Mouse (Mus musculus) bone marrow macrophage, adult 2 months (primary cell): ENCODE data around the gene Lyrm1. TPM values are rescaled to one million over a fixed set of nuclear protein-coding genes. Genes with fewer than 3 reads are reported as not detected.

Experiments used
- H3K27ac ChIP-seq: 2 replicates; pipeline ENCODE4 v1.5.1; 2012; ENCODE audit warnings: low read depth, low read length; ENCODE audit not compliant: insufficient read depth
- H3K4me1 ChIP-seq: 2 replicates; pipeline ENCODE4 v1.6.1; 2012; ENCODE audit warnings: low read length; ENCODE audit not compliant: control insufficient read depth, insufficient read depth
- H3K4me3 ChIP-seq: 2 replicates; pipeline ENCODE4 v1.5.1; 2012; ENCODE audit warnings: mild to moderate bottlenecking, low read length, moderate library complexity; ENCODE audit not compliant: insufficient read depth
- CTCF ChIP-seq: IDR thresholded peaks from 2 replicates; pipeline ENCODE4 v1.5.1; 2012; ENCODE audit warnings: low read depth, mild to moderate bottlenecking, low read length, moderate library complexity
- POLR2A ChIP-seq: IDR thresholded peaks from 2 replicates; pipeline ENCODE4 v1.6.1; 2012; ENCODE audit warnings: mild to moderate bottlenecking, low read depth, low read length, borderline replicate concordance
- polyA plus RNA-seq: library from polyadenylated mRNA; stranded (reverse); fragments of >200 nt; gene quantifications from 2 replicates; pipeline ENCODE4 v1.2.4, GENCODE M21; 2012; ENCODE audit not compliant: missing spikeins, insufficient read depth, insufficient read length

Lyrm1 gene
- polyA plus RNA-seq, 1 experiment, result 6.4 TPM

DNA sequence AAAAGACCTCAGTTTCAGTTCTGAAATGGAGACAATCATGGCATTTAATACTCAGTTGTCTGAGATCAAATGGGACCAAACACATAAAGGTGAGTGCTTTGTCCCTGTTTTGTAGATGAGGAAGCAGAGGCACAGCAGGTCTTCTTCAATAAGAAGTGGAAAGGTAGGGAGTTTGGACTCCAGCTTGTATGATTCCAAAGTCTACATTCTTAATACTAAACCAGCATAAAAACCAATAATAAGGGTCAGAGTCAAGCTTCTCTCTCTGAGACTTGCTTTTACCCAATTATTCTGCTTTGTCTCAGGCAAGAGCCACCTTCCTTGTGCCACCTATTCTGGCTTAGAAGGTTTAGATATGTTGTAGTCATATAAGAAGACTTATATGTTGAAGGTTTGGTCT, 82.9 kb downstream of the Lyrm1 start:
- Histone ChIP-seq H3K4me1 (no peaks in the 10 kb centered on the region), H3K4me3 (no peak overlapping the region), H3K27ac (no peak overlapping the region)
- TF ChIP-seq POLR2A, result no peak
- no peak for TF ChIP-seq CTCF

DNA sequence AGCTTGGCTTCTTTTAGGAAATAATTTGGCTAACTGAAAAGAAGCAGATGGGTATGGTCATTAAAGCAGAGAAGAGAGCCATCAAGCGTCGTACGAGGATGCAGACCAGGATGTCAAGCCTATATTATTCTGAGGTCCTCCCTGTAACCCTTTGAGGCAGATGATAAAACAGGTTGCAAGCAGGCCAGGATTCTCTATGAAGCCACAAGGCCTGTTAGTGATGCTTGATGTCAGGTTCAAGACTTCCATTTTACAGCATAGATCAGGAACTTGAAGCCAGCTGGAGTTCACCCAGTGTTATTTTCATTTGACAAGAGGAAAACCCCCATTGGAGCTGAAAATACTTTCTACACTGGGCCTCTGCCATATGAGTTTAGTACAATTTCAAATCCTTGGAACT, 84.5 kb downstream of the Lyrm1 start:
- Histone ChIP-seq H3K27ac (no peak overlapping the region), H3K4me1 (peaks cover 3% of the 10 kb centered on the region), H3K4me3 (no peak overlapping the region)
- TF ChIP-seq POLR2A, result no peak
- no peak for TF ChIP-seq CTCF

DNA sequence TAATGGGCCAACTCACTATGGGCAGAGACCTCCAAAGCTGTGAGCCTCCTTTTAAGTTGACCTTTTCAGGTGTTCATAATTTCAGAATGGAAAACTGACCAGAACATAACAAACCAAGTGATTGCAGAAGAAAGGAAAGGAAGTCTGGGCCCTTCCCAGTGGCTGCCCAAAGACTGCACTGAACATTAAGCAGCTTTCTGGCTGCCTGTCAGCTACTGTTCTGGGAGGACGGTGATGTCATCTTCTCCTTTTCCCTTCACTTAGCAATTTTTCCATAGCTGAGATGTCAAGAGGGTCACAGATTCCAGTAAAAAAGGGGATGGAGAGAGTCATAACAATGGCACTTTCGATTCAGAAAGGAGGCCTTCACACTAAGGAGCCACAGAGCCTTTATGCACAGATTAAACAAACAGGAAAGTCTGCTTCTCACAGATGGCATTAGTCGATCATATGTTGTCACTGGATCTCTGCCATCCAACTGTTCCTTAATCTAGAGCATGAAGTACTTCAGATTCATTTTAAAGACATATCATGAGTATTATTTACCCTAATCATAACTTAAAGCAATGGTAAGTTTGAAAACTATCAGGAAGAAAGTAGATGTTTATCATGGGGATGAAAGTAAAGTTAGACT, 89.7 kb downstream of the Lyrm1 start:
- TF ChIP-seq CTCF (no peak), POLR2A (no peak)
- peaks cover 4% of the 10 kb centered on the region for H3K4me1 ChIP-seq
- H3K27ac ChIP-seq, result no peak overlapping the region

DNA sequence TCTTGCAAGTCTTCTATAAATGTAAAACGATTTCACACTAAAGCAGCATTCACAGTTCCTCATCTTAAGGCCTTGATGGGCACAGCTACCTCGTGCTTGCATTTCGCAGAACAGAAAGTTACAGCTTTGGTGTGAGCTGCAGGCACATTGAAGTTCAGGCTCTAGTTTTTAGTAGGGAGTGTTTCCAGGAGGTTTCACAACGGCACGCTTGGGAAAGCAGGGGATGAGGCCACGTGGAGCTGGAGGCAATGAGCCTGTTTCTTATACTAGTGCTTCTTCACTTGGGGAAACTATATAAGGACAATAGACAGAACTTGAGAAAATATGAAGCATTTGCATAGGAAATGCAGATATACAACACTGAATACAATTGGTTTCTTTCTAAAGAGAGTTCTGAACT, 101.4 kb downstream of the Lyrm1 start:
- no peaks in the 10 kb centered on the region for H3K4me1 ChIP-seq
- H3K4me3 ChIP-seq, result no peak overlapping the region
- no peak overlapping the region for H3K27ac ChIP-seq
- no peak for TF ChIP-seq CTCF
- TF ChIP-seq POLR2A, result no peak

More for the DNA sequence above, 89.7 kb downstream of the Lyrm1 start:
- no peak overlapping the region for H3K4me3 ChIP-seq

Other genes starting within 250 kb of the Lyrm1 start
- not detected in 2 replicates for gene Acsm4, start 205.8 kb upstream of the Lyrm1 start, polyA plus RNA-seq
- gene Thumpd1, start 175.1 kb upstream of the Lyrm1 start, polyA plus RNA-seq, result 22.0 and 24.1 TPM in 2 replicates
- gene Acsm3, start 134.9 kb upstream of the Lyrm1 start, polyA plus RNA-seq, result not detected in 2 replicates
- 17.0 and 27.5 TPM in 2 replicates for gene Rexo5, start 101.9 kb upstream of the Lyrm1 start, polyA plus RNA-seq
- 8.9 and 9.6 TPM in 2 replicates for gene Eri2, start 101.8 kb upstream of the Lyrm1 start, polyA plus RNA-seq
- 7.8 and 13.0 TPM in 2 replicates for gene Dcun1d3, start 437 bp downstream of the Lyrm1 start, polyA plus RNA-seq
- not detected in 2 replicates for gene Dnah3, start 199.4 kb downstream of the Lyrm1 start, polyA plus RNA-seq
- gene Tmem159, start 206.5 kb downstream of the Lyrm1 start, polyA plus RNA-seq, result 30.6 and 33.7 TPM in 2 replicates
- not detected in 2 replicates for gene Zp2, start 249.4 kb downstream of the Lyrm1 start, polyA plus RNA-seq